Mouse (Mus musculus): ENCODE measurements at regions not wholly inside any gene's neighbourhood (a gene's known extent, or its start where the extent isn't known, plus 50 kb on each side); places are given as distances from the start of the nearest gene placed in this dataset.
"Not testable (repeated sequence)": the region's sequence is repeated elsewhere in the genome, so short reads cannot be mapped to it uniquely, and the experiment has no call there.

GRCm38 (mm10) chr11:22573166-22573565, 61.3 kb downstream of the Tmem17 start:
- Histone ChIP-seq H3K27ac (ENCODE audit: insufficient read depth, low read depth, low read length) (no peak overlapping the region), H3K4me1 (ENCODE audit: control insufficient read depth, insufficient read depth, low read length) (no peaks in the 10 kb centered on the region), H3K4me3 (ENCODE audit: insufficient read depth, low read depth, low read length) (no peak overlapping the region)
- 83% methylated on average over 2 of the region's 2 CpGs for WGBS
- TF ChIP-seq CTCF (IDR thresholded peaks at IDR 0.05; ENCODE audit: insufficient read depth, low read depth, low read length) (no peak), POLR2A (IDR thresholded peaks at IDR 0.05; ENCODE audit: insufficient read depth, low read depth, low read length) (no peak)

- Histone ChIP-seq H3K4me3 (ENCODE audit: insufficient read depth, low read depth, low read length) (no peak overlapping the region), H3K4me1 (ENCODE audit: control insufficient read depth, insufficient read depth, low read length) (no peaks in the 10 kb centered on the region), H3K27ac (ENCODE audit: insufficient read depth, low read depth, low read length) (no peak overlapping the region)
- WGBS, result 70% methylated on average over 3 of the region's 3 CpGs
- TF ChIP-seq CTCF (IDR thresholded peaks at IDR 0.05; ENCODE audit: insufficient read depth, low read depth, low read length) (no peak), POLR2A (IDR thresholded peaks at IDR 0.05; ENCODE audit: insufficient read depth, low read depth, low read length) (no peak)
These were observed 61.9 kb downstream of the Tmem17 start for GRCm38 (mm10) chr11:22573802-22574201.

GRCm38 (mm10) chr11:22574506-22574905, 62.6 kb downstream of the Tmem17 start:
- no peak for TF ChIP-seq POLR2A (IDR thresholded peaks at IDR 0.05; ENCODE audit: insufficient read depth, low read depth, low read length)
- TF ChIP-seq CTCF (IDR thresholded peaks at IDR 0.05; ENCODE audit: insufficient read depth, low read depth, low read length), result no peak
- H3K4me3 ChIP-seq (ENCODE audit: insufficient read depth, low read depth, low read length), result no peak overlapping the region
- no peak overlapping the region for H3K27ac ChIP-seq (ENCODE audit: insufficient read depth, low read depth, low read length)
- 94% methylated on average over 2 of the region's 2 CpGs for WGBS
- no peaks in the 10 kb centered on the region for H3K4me1 ChIP-seq (ENCODE audit: control insufficient read depth, insufficient read depth, low read length)

GRCm38 (mm10) chr11:22584100-22584487, 72.2 kb downstream of the Tmem17 start:
- Histone ChIP-seq H3K4me1 (ENCODE audit: control insufficient read depth, insufficient read depth, low read length) (peaks cover 15% of the 10 kb centered on the region), H3K4me3 (ENCODE audit: insufficient read depth, low read depth, low read length) (no peak overlapping the region), H3K27ac (ENCODE audit: insufficient read depth, low read depth, low read length) (peak overlapping the region; percentile 75)
- TF ChIP-seq POLR2A (IDR thresholded peaks at IDR 0.05; ENCODE audit: insufficient read depth, low read depth, low read length) (no peak), CTCF (IDR thresholded peaks at IDR 0.05; ENCODE audit: insufficient read depth, low read depth, low read length) (no peak)
- WGBS, result 19% methylated on average over 5 of the region's 5 CpGs

GRCm38 (mm10) chr11:22584488-22585158, 72.7 kb downstream of the Tmem17 start:
- WGBS, result 13% methylated on average over 14 of the region's 14 CpGs
- Histone ChIP-seq H3K4me1 (ENCODE audit: control insufficient read depth, insufficient read depth, low read length) (peaks cover 16% of the 10 kb centered on the region), H3K4me3 (ENCODE audit: insufficient read depth, low read depth, low read length) (no peak overlapping the region), H3K27ac (ENCODE audit: insufficient read depth, low read depth, low read length) (peak overlapping the region; percentile 68)
- TF ChIP-seq CTCF (IDR thresholded peaks at IDR 0.05; ENCODE audit: insufficient read depth, low read depth, low read length), result 0 out of 2 replicates have a peak, but pooled peaks have one; percentile 16
- TF ChIP-seq POLR2A (IDR thresholded peaks at IDR 0.05; ENCODE audit: insufficient read depth, low read depth, low read length), result no peak

- no peak overlapping the region for H3K4me3 ChIP-seq (ENCODE audit: insufficient read depth, low read depth, low read length)
- peak overlapping the region; percentile 10; the same call in 1 of the 2 replicates for H3K27ac ChIP-seq (ENCODE audit: insufficient read depth, low read depth, low read length)
- TF ChIP-seq POLR2A (IDR thresholded peaks at IDR 0.05; ENCODE audit: insufficient read depth, low read depth, low read length), result no peak
- TF ChIP-seq CTCF (IDR thresholded peaks at IDR 0.05; ENCODE audit: insufficient read depth, low read depth, low read length), result no peak
- H3K4me1 ChIP-seq (ENCODE audit: control insufficient read depth, insufficient read depth, low read length), result peaks cover 23% of the 10 kb centered on the region
- 52% methylated on average over 7 of the region's 7 CpGs for WGBS
These were observed 75.9 kb downstream of the Tmem17 start for GRCm38 (mm10) chr11:22587691-22588241.

GRCm38 (mm10) chr11:22588546-22588945, 76.7 kb downstream of the Tmem17 start:
- TF ChIP-seq CTCF (IDR thresholded peaks at IDR 0.05; ENCODE audit: insufficient read depth, low read depth, low read length) (no peak), POLR2A (IDR thresholded peaks at IDR 0.05; ENCODE audit: insufficient read depth, low read depth, low read length) (no peak)
- WGBS, result 47% methylated on average over 2 of the region's 2 CpGs
- Histone ChIP-seq H3K4me3 (ENCODE audit: insufficient read depth, low read depth, low read length) (no peak overlapping the region), H3K4me1 (ENCODE audit: control insufficient read depth, insufficient read depth, low read length) (peaks cover 23% of the 10 kb centered on the region), H3K27ac (ENCODE audit: insufficient read depth, low read depth, low read length) (no peak overlapping the region)

GRCm38 (mm10) chr11:22589901-22590300, 78.0 kb downstream of the Tmem17 start:
- WGBS, result 45% methylated on average over 2 of the region's 2 CpGs
- H3K4me1 ChIP-seq (ENCODE audit: control insufficient read depth, insufficient read depth, low read length), result peaks cover 13% of the 10 kb centered on the region
- no peak for TF ChIP-seq CTCF (IDR thresholded peaks at IDR 0.05; ENCODE audit: insufficient read depth, low read depth, low read length)
- no peak for TF ChIP-seq POLR2A (IDR thresholded peaks at IDR 0.05; ENCODE audit: insufficient read depth, low read depth, low read length)
- no peak overlapping the region for H3K4me3 ChIP-seq (ENCODE audit: insufficient read depth, low read depth, low read length)
- H3K27ac ChIP-seq (ENCODE audit: insufficient read depth, low read depth, low read length), result no peak overlapping the region

DNA sequence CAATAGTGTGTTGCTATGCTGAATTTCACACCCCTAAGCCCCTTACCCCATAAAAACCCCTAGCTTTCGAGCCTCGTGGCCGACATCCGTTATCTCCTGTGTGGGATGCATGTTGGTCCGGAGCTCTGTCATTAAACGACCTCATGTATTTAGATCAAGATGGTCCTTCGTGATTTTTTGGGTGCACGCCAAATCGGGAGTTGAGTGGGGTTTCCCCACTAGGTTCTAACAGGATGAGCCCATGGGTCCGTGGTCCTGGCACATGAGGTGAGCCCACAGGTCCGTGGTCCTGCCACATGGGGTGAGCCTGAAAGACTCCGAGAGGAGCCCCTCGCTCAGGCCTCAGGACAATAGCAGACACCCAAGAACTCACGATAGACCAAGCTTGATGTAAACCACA, 79.2 kb downstream of the Tmem17 start:
- not testable (repeated sequence) for H3K27ac ChIP-seq (ENCODE audit: insufficient read depth, low read depth, low read length); H3K4me3 ChIP-seq (ENCODE audit: insufficient read depth, low read depth, low read length)
- WGBS, result 92% methylated on average over 14 of the region's 14 CpGs
- peaks cover 12% of the 10 kb centered on the region for H3K4me1 ChIP-seq (ENCODE audit: control insufficient read depth, insufficient read depth, low read length)
